ENCODE assay signal across 1 mouse cellular context in genomic region chr6:113713389-113713788, GRCm38 (mm10).
TF ChIP-seq lines count a peak whose summit lies in the region.

No protein-coding gene starts in this region.

TF ChIP-seq in CH12.LX, 34 proteins besides CTCF, POLR2A, EP300 and RAD21:
- peak; percentile 65 for TF ChIP-seq ZNF384 (IDR thresholded peaks at IDR 0.05; ENCODE audit: low read depth, low read length)
